Mouse (Mus musculus) CH12.LX (cell line): Measurements from ENCODE around the gene Notch1. TPM values are rescaled to one million over a fixed set of nuclear protein-coding genes. Genes with fewer than 3 reads are reported as not detected.
A peak's percentile ranks its signal among the peaks of the same experiment; 100 is the strongest.

ENCODE experiments used
- DNase-seq: peaks from one replicate; pipeline ENCODE4 v3.0.0-alpha.2; 2013; ENCODE audit errors: extremely low read depth
- H3K27ac ChIP-seq: 2 replicates; pipeline ENCODE4 v1.5.1; 2012; ENCODE audit warnings: low read depth, mild to moderate bottlenecking, control low read depth, moderate library complexity; ENCODE audit not compliant: insufficient read depth
- H3K27me3 ChIP-seq: replicated peaks from 2 replicates; pipeline ENCODE3; 2012; ENCODE audit warnings: inconsistent platforms
- H3K36me3 ChIP-seq, 2 experiments: replicated peaks in 1 of 2; 2 replicates each; pipeline versions ENCODE3 to v1.6.1; 2012; ENCODE audit warnings: inconsistent platforms in 1 of 2, low read length in 1 of 2, mild to moderate bottlenecking in 1 of 2, mixed read lengths in 1 of 2, moderate library complexity in 1 of 2; ENCODE audit not compliant: control insufficient read depth in 1 of 2, insufficient read depth in 1 of 2
- H3K4me1 ChIP-seq, 2 experiments: 2 replicates each; pipeline ENCODE4 v1.6.1; 2012; ENCODE audit warnings: inconsistent platforms in 1 of 2, moderate library complexity in 1 of 2; ENCODE audit not compliant: insufficient read depth in 2 of 2, control insufficient read depth in 1 of 2
- H3K4me2 ChIP-seq: 2 replicates; pipeline ENCODE4 v1.6.1; 2012; ENCODE audit warnings: low read depth, mild to moderate bottlenecking, control low read depth; ENCODE audit not compliant: poor library complexity, insufficient read depth, severe bottlenecking
- H3K4me3 ChIP-seq, 3 experiments: fragments of 150-350 bp in 1 of 3; sonication (generic) in 1 of 3; replicated peaks in 1 of 3; 2 replicates each; pipeline versions ENCODE3 to v1.5.1; 2011 to 2012; ENCODE audit warnings: low read depth in 2 of 3, low read length in 2 of 3, mild to moderate bottlenecking in 2 of 3, moderate library complexity in 2 of 3, control low read depth in 1 of 3, improper control_type of control experiment in 1 of 3, inconsistent platforms in 1 of 3, mixed read lengths in 1 of 3; ENCODE audit not compliant: poor library complexity in 1 of 3
- H3K79me2 ChIP-seq: replicated peaks from 2 replicates; pipeline ENCODE4 v1.6.1; 2012; ENCODE audit warnings: mild to moderate bottlenecking, moderate library complexity; ENCODE audit not compliant: control insufficient read depth, poor library complexity, insufficient read depth, severe bottlenecking; ENCODE audit errors: extremely low read depth
- H3K9ac ChIP-seq: 2 replicates; pipeline ENCODE4 v1.6.1; 2012; ENCODE audit warnings: low read depth, mild to moderate bottlenecking, control low read depth, moderate library complexity; ENCODE audit not compliant: insufficient read depth
- H3K9me3 ChIP-seq: replicated peaks from 2 replicates; pipeline ENCODE3; 2012; ENCODE audit warnings: low read length, inconsistent platforms, mixed read lengths
- BHLHE40 ChIP-seq: IDR thresholded peaks from 2 replicates; pipeline ENCODE4 v1.6.1; 2011; ENCODE audit warnings: mild to moderate bottlenecking, low read depth, low read length, improper control_type of control experiment
- CHD1 ChIP-seq: IDR thresholded peaks from 2 replicates; pipeline ENCODE4 v1.6.1; 2012; ENCODE audit warnings: low read depth, low read length, improper control_type of control experiment, inconsistent platforms
- CHD2 ChIP-seq: IDR thresholded peaks from 2 replicates; pipeline ENCODE4 v1.6.1; 2011; ENCODE audit warnings: low read length, improper control_type of control experiment
- CTCF ChIP-seq, 2 experiments: IDR thresholded peaks in 1 of 2; conservative IDR thresholded peaks in 1 of 2; 2 replicates each; pipeline ENCODE4 v1.5.1; 2011 to 2012; ENCODE audit warnings: low read depth in 2 of 2, low read length in 2 of 2, improper control_type of control experiment in 1 of 2, inconsistent platforms in 1 of 2, mild to moderate bottlenecking in 1 of 2, moderate library complexity in 1 of 2
- E2F4 ChIP-seq: IDR thresholded peaks from 2 replicates; pipeline ENCODE4 v1.6.1; 2011; ENCODE audit warnings: low read depth, low read length, improper control_type of control experiment; ENCODE audit not compliant: insufficient replicate concordance
- ELF1 ChIP-seq: IDR thresholded peaks from 2 replicates; pipeline ENCODE4 v1.6.1; 2014; ENCODE audit warnings: low read depth, mild to moderate bottlenecking, inconsistent platforms, low read length, improper control_type of control experiment
- EP300 ChIP-seq: IDR thresholded peaks from 2 replicates; pipeline ENCODE4 v1.6.1; 2011; ENCODE audit warnings: low read length, improper control_type of control experiment
- ETS1 ChIP-seq: conservative IDR thresholded peaks from 2 replicates; pipeline ENCODE4 v1.6.1; 2012; ENCODE audit warnings: low read depth, mild to moderate bottlenecking, inconsistent platforms, low read length, improper control_type of control experiment, moderate library complexity
- GABPA ChIP-seq: IDR thresholded peaks from 2 replicates; pipeline ENCODE4 v1.6.1; 2012; ENCODE audit warnings: low read depth, low read length, improper control_type of control experiment, inconsistent platforms; ENCODE audit not compliant: insufficient replicate concordance
- HCFC1 ChIP-seq: IDR thresholded peaks from 2 replicates; pipeline ENCODE4 v1.6.1; 2012; ENCODE audit warnings: low read depth, mild to moderate bottlenecking, inconsistent platforms, low read length, improper control_type of control experiment
- IRF4 ChIP-seq: IDR thresholded peaks from 2 replicates; pipeline ENCODE4 v1.6.1; 2014; ENCODE audit warnings: low read depth, mild to moderate bottlenecking, inconsistent platforms, low read length, improper control_type of control experiment
- JUN ChIP-seq: IDR thresholded peaks from 2 replicates; pipeline ENCODE4 v1.6.1; 2011; ENCODE audit warnings: low read depth, mild to moderate bottlenecking, low read length, improper control_type of control experiment, moderate library complexity; ENCODE audit not compliant: insufficient read depth
- JUND ChIP-seq: conservative IDR thresholded peaks from 2 replicates; pipeline ENCODE4 v1.6.1; 2011; ENCODE audit warnings: low read depth, low read length, improper control_type of control experiment
- KAT2A ChIP-seq: IDR thresholded peaks from 2 replicates; pipeline ENCODE4 v1.6.1; 2012; ENCODE audit warnings: low read length, improper control_type of control experiment, inconsistent platforms; ENCODE audit not compliant: insufficient replicate concordance
- MAFK ChIP-seq: IDR thresholded peaks from 2 replicates; pipeline ENCODE4 v1.6.1; 2011; ENCODE audit warnings: low read length, improper control_type of control experiment; ENCODE audit not compliant: insufficient replicate concordance
- MAX ChIP-seq: IDR thresholded peaks from 2 replicates; pipeline ENCODE4 v1.6.1; 2011; ENCODE audit warnings: low read length, improper control_type of control experiment
- MAZ ChIP-seq: IDR thresholded peaks from 2 replicates; pipeline ENCODE4 v1.6.1; 2012; ENCODE audit warnings: low read depth, mild to moderate bottlenecking, inconsistent platforms, low read length, improper control_type of control experiment, moderate library complexity
- MEF2A ChIP-seq: IDR thresholded peaks from 2 replicates; pipeline ENCODE4 v1.6.1; 2014; ENCODE audit warnings: low read depth, mild to moderate bottlenecking, inconsistent platforms, low read length, improper control_type of control experiment, borderline replicate concordance
- MXI1 ChIP-seq: IDR thresholded peaks from 2 replicates; pipeline ENCODE4 v1.6.1; 2011; ENCODE audit warnings: mild to moderate bottlenecking, low read depth, low read length, improper control_type of control experiment
- MYC ChIP-seq: IDR thresholded peaks from 2 replicates; pipeline ENCODE4 v1.6.1; 2011; ENCODE audit warnings: low read depth, mild to moderate bottlenecking, improper control_type of control experiment, low read length
- NELFE ChIP-seq: IDR thresholded peaks from 2 replicates; pipeline ENCODE4 v1.6.1; 2011; ENCODE audit warnings: low read depth, low read length, improper control_type of control experiment
- NRF1 ChIP-seq: IDR thresholded peaks from 2 replicates; pipeline ENCODE4 v1.6.1; 2014; ENCODE audit warnings: low read depth, mild to moderate bottlenecking, inconsistent platforms, low read length, improper control_type of control experiment, moderate library complexity
- PAX5 ChIP-seq: IDR thresholded peaks from 2 replicates; pipeline ENCODE4 v1.6.1; 2012; ENCODE audit warnings: low read length, inconsistent platforms, mixed read lengths
- POLR2A ChIP-seq: IDR thresholded peaks from 2 replicates; pipeline ENCODE4 v1.6.1; 2011; ENCODE audit warnings: low read depth, mild to moderate bottlenecking, improper control_type of control experiment, low read length
- POLR2AphosphoS2 ChIP-seq: IDR thresholded peaks from 2 replicates; pipeline ENCODE4 v1.6.1; 2011; ENCODE audit warnings: low read depth, low read length, improper control_type of control experiment
- RAD21 ChIP-seq: IDR thresholded peaks from 2 replicates; pipeline ENCODE4 v1.6.1; 2011; ENCODE audit warnings: low read depth, mild to moderate bottlenecking, low read length, improper control_type of control experiment, moderate library complexity
- RCOR1 ChIP-seq: conservative IDR thresholded peaks from 2 replicates; pipeline ENCODE4 v1.6.1; 2012; ENCODE audit warnings: low read depth, mild to moderate bottlenecking, inconsistent platforms, low read length, improper control_type of control experiment
- SIN3A ChIP-seq: IDR thresholded peaks from 2 replicates; pipeline ENCODE4 v1.6.1; 2012; ENCODE audit warnings: low read length, improper control_type of control experiment, inconsistent platforms
- SMC3 ChIP-seq: IDR thresholded peaks from 2 replicates; pipeline ENCODE4 v1.6.1; 2011; ENCODE audit warnings: low read depth, low read length, improper control_type of control experiment
- TBP ChIP-seq: conservative IDR thresholded peaks from 2 replicates; pipeline ENCODE4 v1.6.1; 2011; ENCODE audit warnings: low read depth, low read length, improper control_type of control experiment
- TCF12 ChIP-seq: IDR thresholded peaks from 2 replicates; pipeline ENCODE4 v1.6.1; 2014; ENCODE audit warnings: low read depth, mild to moderate bottlenecking, inconsistent platforms, low read length, improper control_type of control experiment
- UBTF ChIP-seq: IDR thresholded peaks from 2 replicates; pipeline ENCODE4 v1.6.1; 2012; ENCODE audit warnings: low read depth, mild to moderate bottlenecking, inconsistent platforms, low read length, improper control_type of control experiment, moderate library complexity
- USF1 ChIP-seq: IDR thresholded peaks from 2 replicates; pipeline ENCODE4 v1.6.1; 2014; ENCODE audit warnings: low read depth, mild to moderate bottlenecking, inconsistent platforms, low read length, improper control_type of control experiment
- USF2 ChIP-seq: conservative IDR thresholded peaks from 2 replicates; pipeline ENCODE4 v1.6.1; 2011; ENCODE audit warnings: low read depth, low read length, improper control_type of control experiment
- ZC3H11A ChIP-seq: IDR thresholded peaks from 2 replicates; pipeline ENCODE4 v1.6.1; 2012; ENCODE audit warnings: low read depth, mild to moderate bottlenecking, inconsistent platforms, low read length, improper control_type of control experiment
- ZKSCAN1 ChIP-seq: IDR thresholded peaks from 2 replicates; pipeline ENCODE4 v1.6.1; 2012; ENCODE audit warnings: low read depth, inconsistent platforms, low read length, improper control_type of control experiment, borderline replicate concordance
- ZMIZ1 ChIP-seq: IDR thresholded peaks from 2 replicates; pipeline ENCODE4 v1.6.1; 2012; ENCODE audit warnings: low read depth, mild to moderate bottlenecking, inconsistent platforms, low read length, improper control_type of control experiment
- ZNF384 ChIP-seq: IDR thresholded peaks from 2 replicates; pipeline ENCODE4 v1.6.1; 2012; ENCODE audit warnings: low read depth, low read length, improper control_type of control experiment, inconsistent platforms
- dilution Hi-C: fragments of 300-500 bp; cut with MboI; formaldehyde crosslinking; loops from 2 replicates; pipeline ENCODE4 v1.14.3; 2020; ENCODE audit warnings: low sequenced_read_pairs; ENCODE audit not compliant: extremely low pct_unique_long_range_greater_than_20kb, extremely low pct_ligation_motif_present
- in situ Hi-C: fragments of 300-500 bp; cut with MboI; formaldehyde crosslinking; loops from 3 replicates; pipeline ENCODE4 v1.14.3; 2019; ENCODE audit warnings: low sequenced_read_pairs, low pct_ligation_motif_present, low pct_unique_long_range_greater_than_20kb, mixed read lengths
- polyA plus RNA-seq: library from polyadenylated mRNA; unstranded; fragments of >175 nt; gene quantifications from 2 replicates; pipeline ENCODE4 v1.2.1, GENCODE M21; 2012; ENCODE audit warnings: low read depth; ENCODE audit not compliant: insufficient read length
- total RNA-seq, 2 experiments: library from RNA; depleted of rRNA; stranded (reverse); fragments of 300-350 nt in 1 of 2; fragments of >200 nt in 1 of 2; gene quantifications; 2 replicates each; pipeline ENCODE4 v1.2.3; 2012 to 2014

The Notch1 gene
- total and polyA plus RNA-seq, 3 experiments, result 0.98 to 13.1 (median 3.8) TPM

DNA sequence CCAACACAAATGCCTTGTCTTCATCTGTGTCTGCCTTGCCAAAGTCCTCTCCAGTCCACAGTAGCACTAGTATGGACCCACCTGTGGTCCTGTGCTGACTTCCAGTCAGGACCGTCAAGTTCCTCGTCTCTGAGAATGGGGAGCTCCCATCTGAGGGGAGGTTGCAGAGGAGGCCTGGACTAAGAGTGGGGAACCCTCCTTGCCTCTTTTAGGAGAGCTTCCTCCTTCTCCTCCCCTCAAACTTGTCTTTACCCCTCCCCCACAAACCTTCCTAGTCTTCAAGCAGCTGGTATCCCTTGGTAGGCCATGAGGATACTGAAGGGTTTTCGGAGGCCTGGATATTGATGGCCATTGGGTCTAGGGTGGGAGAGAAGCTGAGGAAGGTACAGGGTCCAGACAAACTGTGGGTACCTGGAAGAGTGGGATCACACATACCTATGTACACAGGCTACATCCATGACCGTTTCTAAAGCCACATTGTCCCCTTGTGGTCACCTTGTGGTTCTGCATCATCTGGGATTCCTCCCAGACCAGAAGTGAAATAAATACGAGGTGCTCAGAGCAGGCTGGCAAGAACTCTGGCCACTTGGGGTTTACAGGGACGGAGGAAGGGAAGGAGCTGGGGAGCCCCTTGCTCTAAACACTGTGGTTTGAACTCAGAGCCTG lies 45.0 kb upstream of the Notch1 start:
- Histone ChIP-seq H3K27ac (no peak overlapping the region), H3K4me2 (no peak overlapping the region), H3K36me3 (no peaks in the 10 kb centered on the region), H3K9me3 (no peaks in the 10 kb centered on the region), H3K9ac (no peak overlapping the region), H3K4me3 (no peak overlapping the region), H3K79me2 (no peaks in the 10 kb centered on the region), H3K27me3 (no peaks in the 10 kb centered on the region), H3K4me1 (peaks cover 5 to 27% of the 10 kb centered on the region in 2 experiments)
- dilution Hi-C loops (no loop called here), in situ Hi-C loops (loop anchor here (5.0 to 10.0 kb wide), 2 partner anchors 234 to 397 kb away; no protein-coding TSS in a partner anchor)
- peak; percentile 64 for DNase-seq
- no peak for TF ChIP-seq E2F4
- no peak for TF ChIP-seq HCFC1
- TF ChIP-seq UBTF, result no peak
- no peak for TF ChIP-seq USF2
- TF ChIP-seq MEF2A, result no peak
- TF ChIP-seq USF1, result no peak
- no peak for TF ChIP-seq POLR2AphosphoS2
- no peak for TF ChIP-seq TCF12
- TF ChIP-seq CTCF (conservative IDR thresholded peaks at IDR 0.05 in 1 of 2, IDR thresholded peaks at IDR 0.05 in 1 of 2; ENCODE audit: low read depth in 2 of 2, low read length in 2 of 2), result peak; percentile 95 to 98
- TF ChIP-seq POLR2A, result no peak
- TF ChIP-seq TBP, result no peak
- TF ChIP-seq BHLHE40, result no peak
- no peak for TF ChIP-seq IRF4
- no peak for TF ChIP-seq MYC
- TF ChIP-seq ELF1, result peak; percentile 26; the same call in 1 of the 2 replicates
- TF ChIP-seq ZKSCAN1, result no peak
- TF ChIP-seq RAD21, result peak; percentile 98
- TF ChIP-seq CHD2, result 0 out of 2 replicates have a peak, but pooled peaks have one; percentile 39
- TF ChIP-seq MXI1, result no peak
- TF ChIP-seq ZNF384, result no peak
- no peak for TF ChIP-seq ZMIZ1
- TF ChIP-seq SIN3A, result 0 out of 2 replicates have a peak, but pooled peaks have one; percentile 35
- TF ChIP-seq JUND, result no peak
- TF ChIP-seq ZC3H11A, result peak; percentile 96
- no peak for TF ChIP-seq PAX5
- no peak for TF ChIP-seq KAT2A
- peak; percentile 27; the same call in 1 of the 2 replicates for TF ChIP-seq NRF1
- no peak for TF ChIP-seq MAX
- TF ChIP-seq SMC3, result peak; percentile 99
- TF ChIP-seq ETS1, result no peak
- TF ChIP-seq CHD1, result no peak
- no peak; the same call in 1 of the 2 replicates for TF ChIP-seq MAZ
- no peak for TF ChIP-seq EP300
- TF ChIP-seq MAFK, result no peak
- TF ChIP-seq NELFE, result peak; percentile 38; the same call in 1 of the 2 replicates
- TF ChIP-seq JUN, result no peak
- no peak for TF ChIP-seq GABPA
- no peak for TF ChIP-seq RCOR1
